Mouse (Mus musculus): Measurements from ENCODE around the gene Ndufab1. TPM values are rescaled to one million over a fixed set of nuclear protein-coding genes. Genes with fewer than 3 reads are reported as not detected.

Gene Ndufab1
- total and polyA plus RNA-seq, 2 experiments from 2014 or later = 42.9 to 655 TPM

DNA sequence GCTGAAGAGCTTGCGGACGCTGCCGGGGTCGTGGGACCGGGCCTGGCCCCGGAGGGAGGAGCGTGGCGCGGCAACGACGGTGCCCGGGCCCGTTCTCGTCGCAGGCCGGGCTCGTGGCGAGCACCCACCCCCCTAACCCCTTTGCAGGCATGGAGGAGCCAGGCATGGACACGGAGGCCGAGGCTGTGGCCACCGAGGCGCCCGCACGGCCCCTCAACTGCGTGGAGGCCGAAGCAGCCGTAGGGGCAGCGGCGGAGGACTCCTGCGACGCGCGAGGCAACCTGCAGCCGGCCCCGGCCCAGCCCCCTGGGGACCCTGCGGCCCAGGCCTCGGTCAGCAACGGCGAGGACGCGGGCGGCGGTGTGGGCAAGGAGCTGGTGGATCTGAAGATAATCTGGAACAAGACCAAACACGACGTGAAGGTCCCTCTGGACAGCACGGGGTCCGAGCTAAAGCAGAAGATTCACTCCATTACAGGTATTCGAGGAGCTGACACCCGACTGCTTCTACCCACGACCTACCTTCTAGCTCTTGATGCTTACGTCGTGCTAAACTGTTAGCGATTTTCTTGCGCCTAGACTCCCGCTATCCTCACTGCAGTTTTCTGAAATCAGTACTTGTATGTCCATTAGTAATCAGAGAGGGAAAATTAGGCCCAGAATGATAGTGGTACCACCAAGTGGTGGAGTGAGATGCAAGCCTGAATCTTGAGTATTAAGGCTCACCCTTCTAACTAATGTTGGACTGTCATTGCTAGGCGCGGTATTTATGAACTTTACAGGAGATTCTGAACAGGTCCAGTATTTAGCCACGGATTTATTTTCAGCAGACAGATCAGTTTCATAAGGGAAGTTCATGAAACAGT lies 33.9 kb downstream of the Ndufab1 start:
- ATAC-seq = peak; percentile 16
- no peaks in the 10 kb centered on the region for H3K27me3 ChIP-seq (ENCODE audit: insufficient read depth, low read length)
- H3K36me3 ChIP-seq (ENCODE audit: insufficient read depth) = peaks cover 27% of the 10 kb centered on the region
- H3K9ac ChIP-seq = peak overlapping the region; percentile 92
- 6% methylated on average over 57 of the region's 58 CpGs for WGBS
- DNase-seq = peak; percentile 25
- peak; percentile 45 for TF ChIP-seq CTCF (IDR thresholded peaks at IDR 0.05; ENCODE audit: low read depth)
- peak overlapping the region; percentile 94 for H3K4me3 ChIP-seq (ENCODE audit: low read depth, low read length)
- H3K9me3 ChIP-seq (ENCODE audit: low read length) = no peaks in the 10 kb centered on the region
- H3K4me2 ChIP-seq (ENCODE audit: low read depth) = peak overlapping the region; percentile 81
- peaks cover 19% of the 10 kb centered on the region for H3K4me1 ChIP-seq (ENCODE audit: insufficient read depth)
- peak overlapping the region; percentile 93 for H3K27ac ChIP-seq (ENCODE audit: low read depth, low read length)

DNA sequence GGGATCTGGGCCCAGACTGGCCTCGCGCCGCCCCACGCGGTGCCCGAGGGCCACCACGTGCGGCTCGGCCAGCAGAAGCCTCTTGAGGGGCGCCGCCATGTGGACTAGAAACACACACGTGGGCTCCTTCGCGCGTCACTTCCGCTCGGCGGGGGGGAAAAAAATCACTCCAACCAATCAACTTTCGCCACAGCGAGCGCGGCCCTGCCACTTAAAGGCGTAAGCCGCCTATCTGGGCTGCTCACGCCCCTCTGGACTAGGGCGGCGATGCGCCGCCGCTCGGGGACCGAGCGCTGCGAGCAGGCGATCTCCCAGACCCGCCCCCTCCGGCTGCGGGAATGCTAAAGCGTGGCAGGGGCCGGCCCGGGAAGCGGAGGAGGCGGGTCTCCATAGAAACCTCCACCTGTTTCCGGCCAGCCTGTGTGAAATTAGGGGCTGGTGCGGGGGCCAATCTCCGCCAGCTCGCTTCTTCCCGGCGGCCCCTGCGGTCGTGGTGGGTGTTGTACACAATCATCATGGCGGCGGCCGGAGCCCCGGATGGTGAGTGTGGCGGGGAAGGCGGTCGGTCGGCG lies 34.7 kb downstream of the Ndufab1 start, which contains the start of the genes Ubfd1 and Ears2:
Gene Ubfd1 (plus strand): TSS at position 231 of the 572 bp plus-strand sequence.
Gene Ears2 (minus strand): TSS at position 319 of the 572 bp plus-strand sequence.
- peak; percentile 44 for TF ChIP-seq CTCF (IDR thresholded peaks at IDR 0.05; ENCODE audit: low read depth)
- DNase-seq (peak; percentile 98), ATAC-seq (peak; percentile 97)
- Histone ChIP-seq H3K9ac (peak within 1 kb of the TSS; percentile 92), H3K4me2 (ENCODE audit: low read depth) (peak within 1 kb of the TSS; percentile 81), H3K27me3 (ENCODE audit: insufficient read depth, low read length) (no peaks in the 10 kb centered on the region), H3K9me3 (ENCODE audit: low read length) (no peaks in the 10 kb centered on the region), H3K27ac (ENCODE audit: low read depth, low read length) (peak within 1 kb of the TSS; percentile 93), H3K36me3 (ENCODE audit: insufficient read depth) (peaks cover 20% of the 10 kb centered on the region), H3K4me1 (ENCODE audit: insufficient read depth) (peaks cover 19% of the 10 kb centered on the region), H3K4me3 (ENCODE audit: low read depth, low read length) (peak within 1 kb of the TSS; percentile 94)
- under 1% methylated on average over 59 of the region's 60 CpGs for WGBS

DNA sequence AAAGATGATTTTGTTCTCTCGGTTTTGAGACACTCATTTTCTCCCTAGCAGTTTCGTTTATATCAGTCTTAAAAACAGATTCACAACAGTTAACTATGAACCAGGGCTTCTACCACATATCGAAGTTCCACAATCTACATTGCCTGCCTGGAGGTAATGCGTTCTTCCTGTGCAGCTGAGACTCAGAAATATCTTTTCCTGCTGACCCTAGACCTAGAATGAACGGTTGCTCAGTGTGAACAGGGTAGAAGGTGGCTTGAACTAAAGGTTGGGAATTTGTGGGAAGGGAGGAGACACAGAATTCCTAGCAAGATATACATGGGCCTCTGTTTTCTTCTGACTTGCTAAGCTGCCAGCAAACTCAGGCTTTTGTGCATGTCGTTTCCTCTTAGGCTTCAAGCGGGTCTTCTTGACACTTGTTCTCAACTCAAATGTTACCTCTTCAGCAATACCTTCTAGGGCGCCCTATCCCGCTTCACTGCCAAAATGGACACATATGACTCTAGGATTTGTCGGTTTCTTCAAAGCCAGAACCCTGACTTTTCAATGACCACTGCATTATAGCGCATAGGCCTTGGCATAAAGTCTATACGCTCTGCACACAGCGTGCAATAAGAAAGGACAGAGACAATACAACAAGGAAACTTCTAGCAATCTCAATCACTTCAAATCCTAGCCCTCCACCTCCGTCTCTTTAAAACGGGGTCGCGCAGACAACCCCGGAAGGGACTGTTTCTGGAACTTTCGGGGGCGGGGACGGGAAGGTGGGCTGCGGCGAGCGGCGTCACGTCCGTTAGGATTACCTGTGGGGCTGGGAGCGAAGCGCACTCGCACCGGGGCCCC lies 35.4 kb downstream of the Ndufab1 start:
- Histone ChIP-seq H3K27me3 (ENCODE audit: insufficient read depth, low read length) (no peaks in the 10 kb centered on the region), H3K9ac (peak overlapping the region; percentile 92), H3K9me3 (ENCODE audit: low read length) (no peaks in the 10 kb centered on the region), H3K27ac (ENCODE audit: low read depth, low read length) (peak overlapping the region; percentile 93), H3K36me3 (ENCODE audit: insufficient read depth) (peaks cover 17% of the 10 kb centered on the region), H3K4me3 (ENCODE audit: low read depth, low read length) (peak overlapping the region; percentile 94), H3K4me2 (ENCODE audit: low read depth) (peak overlapping the region; percentile 81), H3K4me1 (ENCODE audit: insufficient read depth) (peaks cover 19% of the 10 kb centered on the region)
- peak; percentile 67 for ATAC-seq
- WGBS = 18% methylated on average over 31 of the region's 31 CpGs
- no peak for TF ChIP-seq CTCF (IDR thresholded peaks at IDR 0.05; ENCODE audit: low read depth)
- no peak for DNase-seq

DNA sequence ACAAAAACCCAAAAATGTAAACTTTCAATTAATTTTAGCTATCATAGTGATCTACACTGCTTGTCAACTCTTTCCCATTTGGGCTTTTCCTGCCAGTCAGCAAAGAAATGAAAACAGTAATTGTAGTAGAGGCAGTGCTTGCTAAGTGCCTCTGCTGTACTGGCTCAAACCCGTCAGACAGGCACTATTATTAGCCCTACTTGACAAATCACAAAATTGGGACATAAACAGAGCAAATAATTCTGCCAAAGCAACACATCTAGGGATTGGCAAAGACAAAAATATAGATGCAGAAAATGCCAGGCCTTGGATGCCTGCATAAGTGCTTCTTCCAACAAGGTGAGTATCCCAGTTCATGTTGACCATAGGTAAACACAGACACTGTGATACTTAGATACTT lies 36.0 kb downstream of the Ndufab1 start:
- H3K36me3 ChIP-seq (ENCODE audit: insufficient read depth) = peaks cover 16% of the 10 kb centered on the region
- H3K4me1 ChIP-seq (ENCODE audit: insufficient read depth) = peaks cover 19% of the 10 kb centered on the region
- no peak overlapping the region for H3K9ac ChIP-seq
- no peaks in the 10 kb centered on the region for H3K27me3 ChIP-seq (ENCODE audit: insufficient read depth, low read length)
- WGBS = 59% methylated on average over 1 of the region's 1 CpGs
- no peaks in the 10 kb centered on the region for H3K9me3 ChIP-seq (ENCODE audit: low read length)
- H3K4me2 ChIP-seq (ENCODE audit: low read depth) = peak overlapping the region; percentile 81; the same call in 1 of the 2 replicates
- H3K4me3 ChIP-seq (ENCODE audit: low read depth, low read length) = no peak overlapping the region; the same call in 1 of the 2 replicates
- ATAC-seq = no peak
- no peak overlapping the region for H3K27ac ChIP-seq (ENCODE audit: low read depth, low read length)
- TF ChIP-seq CTCF (IDR thresholded peaks at IDR 0.05; ENCODE audit: low read depth) = no peak
- DNase-seq = no peak

DNA sequence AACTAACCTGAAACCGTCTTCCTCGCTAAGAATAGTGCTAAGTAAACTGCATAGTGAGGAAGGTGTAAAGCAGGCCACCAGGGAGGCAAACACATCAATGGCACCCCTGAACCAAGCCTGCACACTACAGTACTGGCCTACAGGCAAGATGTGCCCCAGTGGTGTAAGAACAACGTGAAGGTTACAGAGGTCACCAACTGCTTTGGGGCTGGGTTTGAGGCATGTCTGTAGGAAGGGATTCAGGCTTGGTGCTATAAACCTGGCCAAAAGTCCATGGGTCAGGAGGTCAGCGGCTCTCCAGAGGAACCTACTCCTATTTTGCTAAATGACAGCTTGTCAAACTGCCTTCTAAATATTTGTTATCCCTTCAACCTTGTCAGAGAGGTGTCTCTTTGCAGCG lies 45.1 kb downstream of the Ndufab1 start:
- 91% methylated on average over 5 of the region's 5 CpGs for WGBS

DNA sequence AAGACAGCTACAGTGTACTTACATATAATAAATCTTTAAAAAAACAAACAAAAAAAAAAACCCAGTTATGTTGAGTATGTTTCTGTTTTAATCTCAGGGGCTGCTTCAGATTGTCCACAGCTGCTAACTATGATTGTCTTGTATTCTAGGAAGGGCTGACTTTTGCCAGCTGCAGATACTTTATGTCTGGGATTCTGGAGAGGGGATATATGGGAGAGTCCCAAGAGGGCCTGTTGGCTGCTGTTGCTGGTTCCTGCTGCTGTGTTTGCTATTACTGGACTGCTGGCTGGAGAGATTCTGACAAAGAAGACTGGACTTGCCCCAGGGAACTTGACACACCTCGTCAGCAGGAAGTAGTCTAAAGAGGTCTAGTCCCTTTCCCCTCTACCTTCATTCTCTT lies 50.9 kb downstream of the Ndufab1 start:
- no peak overlapping the region for H3K9ac ChIP-seq
- no peaks in the 10 kb centered on the region for H3K9me3 ChIP-seq (ENCODE audit: low read length)
- H3K4me2 ChIP-seq (ENCODE audit: low read depth) = no peak overlapping the region
- WGBS = 84% methylated on average over 1 of the region's 1 CpGs
- H3K4me1 ChIP-seq (ENCODE audit: insufficient read depth) = no peaks in the 10 kb centered on the region
- no peak overlapping the region for H3K27ac ChIP-seq (ENCODE audit: low read depth, low read length)
- no peak for TF ChIP-seq CTCF (IDR thresholded peaks at IDR 0.05; ENCODE audit: low read depth)
- H3K36me3 ChIP-seq (ENCODE audit: insufficient read depth) = peaks cover 28% of the 10 kb centered on the region
- ATAC-seq (no peak), DNase-seq (no peak)
- H3K27me3 ChIP-seq (ENCODE audit: insufficient read depth, low read length) = no peaks in the 10 kb centered on the region
- H3K4me3 ChIP-seq (ENCODE audit: low read depth, low read length) = no peak overlapping the region

More for the DNA sequence above, 45.1 kb downstream of the Ndufab1 start:
- no peaks in the 10 kb centered on the region for H3K9me3 ChIP-seq (ENCODE audit: low read length)
- peaks cover 24% of the 10 kb centered on the region; the same call in 1 of the 2 replicates for H3K36me3 ChIP-seq (ENCODE audit: insufficient read depth)
- no peaks in the 10 kb centered on the region for H3K27me3 ChIP-seq (ENCODE audit: insufficient read depth, low read length)
- no peak overlapping the region for H3K4me3 ChIP-seq (ENCODE audit: low read depth, low read length)
- no peak overlapping the region for H3K4me2 ChIP-seq (ENCODE audit: low read depth)
- TF ChIP-seq CTCF (IDR thresholded peaks at IDR 0.05; ENCODE audit: low read depth) = no peak
- no peak for ATAC-seq
- H3K9ac ChIP-seq = no peak overlapping the region
- no peak for DNase-seq
- no peaks in the 10 kb centered on the region for H3K4me1 ChIP-seq (ENCODE audit: insufficient read depth)
- no peak overlapping the region for H3K27ac ChIP-seq (ENCODE audit: low read depth, low read length)

All from forebrain, postnatal 0 days (tissue).